Mouse (Mus musculus): Measurements from ENCODE around the gene Nhsl1. TPM values are rescaled to one million over a fixed set of nuclear protein-coding genes. Genes with fewer than 3 reads are reported as not detected.

Gene Nhsl1
- polyA plus RNA-seq, 1 experiment from 2014 or later = 8.6 TPM

GRCm38 (mm10) chr10:18510663-18511062 is 191.9 kb downstream of the Nhsl1 start:
- no peaks in the 10 kb centered on the region for H3K36me3 ChIP-seq (ENCODE audit: control insufficient read depth, insufficient read depth, low read length)
- no peaks in the 10 kb centered on the region for H3K27me3 ChIP-seq (ENCODE audit: control insufficient read depth, insufficient read depth, low read length)
- no peak for ATAC-seq (ENCODE audit: insufficient number of reproducible peaks, low FRiP score, low TSS enrichment, low read depth)
- 80% methylated on average over 3 of the region's 3 CpGs for WGBS
- no peak for DNase-seq (ENCODE audit: low spot score)
- H3K9me3 ChIP-seq (ENCODE audit: control insufficient read depth, low read length) = no peaks in the 10 kb centered on the region
- no peak overlapping the region for H3K9ac ChIP-seq (ENCODE audit: low read length)
- H3K4me3 ChIP-seq (ENCODE audit: low read depth, low read length) = no peak overlapping the region
- no peak overlapping the region for H3K4me2 ChIP-seq (ENCODE audit: low read depth, severe bottlenecking)
- no peak overlapping the region for H3K27ac ChIP-seq (replicated peaks; ENCODE audit: low read depth, low read length)
- H3K4me1 ChIP-seq (ENCODE audit: control insufficient read depth, insufficient read depth, low read length) = peaks cover 8% of the 10 kb centered on the region

GRCm38 (mm10) chr10:18511496-18511895 is 192.7 kb downstream of the Nhsl1 start:
- Histone ChIP-seq H3K36me3 (ENCODE audit: control insufficient read depth, insufficient read depth, low read length) (no peaks in the 10 kb centered on the region), H3K27me3 (ENCODE audit: control insufficient read depth, insufficient read depth, low read length) (no peaks in the 10 kb centered on the region), H3K9me3 (ENCODE audit: control insufficient read depth, low read length) (no peaks in the 10 kb centered on the region), H3K9ac (ENCODE audit: low read length) (no peak overlapping the region), H3K4me3 (ENCODE audit: low read depth, low read length) (no peak overlapping the region), H3K4me1 (ENCODE audit: control insufficient read depth, insufficient read depth, low read length) (0 out of 2 replicates have a peak, but pooled peaks cover 2% of the 10 kb centered on the region), H3K4me2 (ENCODE audit: low read depth, severe bottlenecking) (no peak overlapping the region), H3K27ac (replicated peaks; ENCODE audit: low read depth, low read length) (no peak overlapping the region)
- ATAC-seq (ENCODE audit: insufficient number of reproducible peaks, low FRiP score, low TSS enrichment, low read depth) = no peak
- WGBS = 81% methylated on average over 11 of the region's 11 CpGs
- no peak for DNase-seq (ENCODE audit: low spot score)

GRCm38 (mm10) chr10:18522556-18522955 is 203.8 kb downstream of the Nhsl1 start:
- no peak for ATAC-seq (ENCODE audit: insufficient number of reproducible peaks, low FRiP score, low TSS enrichment, low read depth)
- Histone ChIP-seq H3K4me1 (ENCODE audit: control insufficient read depth, insufficient read depth, low read length) (0 out of 2 replicates have a peak, but pooled peaks cover 3% of the 10 kb centered on the region), H3K9ac (ENCODE audit: low read length) (no peak overlapping the region), H3K9me3 (ENCODE audit: control insufficient read depth, low read length) (no peaks in the 10 kb centered on the region), H3K27me3 (ENCODE audit: control insufficient read depth, insufficient read depth, low read length) (no peaks in the 10 kb centered on the region), H3K4me2 (ENCODE audit: low read depth, severe bottlenecking) (no peak overlapping the region), H3K27ac (replicated peaks; ENCODE audit: low read depth, low read length) (no peak overlapping the region), H3K36me3 (ENCODE audit: control insufficient read depth, insufficient read depth, low read length) (peaks cover 4% of the 10 kb centered on the region; the same call in 1 of the 2 replicates), H3K4me3 (ENCODE audit: low read depth, low read length) (no peak overlapping the region)
- 85% methylated on average over 2 of the region's 2 CpGs for WGBS
- DNase-seq (ENCODE audit: low spot score) = no peak

GRCm38 (mm10) chr10:18525311-18525710 is 206.5 kb downstream of the Nhsl1 start:
- peaks cover 4% of the 10 kb centered on the region; the same call in 1 of the 2 replicates for H3K36me3 ChIP-seq (ENCODE audit: control insufficient read depth, insufficient read depth, low read length)
- H3K27me3 ChIP-seq (ENCODE audit: control insufficient read depth, insufficient read depth, low read length) = no peaks in the 10 kb centered on the region
- H3K9ac ChIP-seq (ENCODE audit: low read length) = no peak overlapping the region
- no peak for DNase-seq (ENCODE audit: low spot score)
- no peak overlapping the region for H3K4me3 ChIP-seq (ENCODE audit: low read depth, low read length)
- H3K9me3 ChIP-seq (ENCODE audit: control insufficient read depth, low read length) = no peaks in the 10 kb centered on the region
- H3K27ac ChIP-seq (replicated peaks; ENCODE audit: low read depth, low read length) = no peak overlapping the region
- WGBS = 82% methylated on average over 15 of the region's 15 CpGs
- ATAC-seq (ENCODE audit: insufficient number of reproducible peaks, low FRiP score, low TSS enrichment, low read depth) = no peak
- H3K4me1 ChIP-seq (ENCODE audit: control insufficient read depth, insufficient read depth, low read length) = 0 out of 2 replicates have a peak, but pooled peaks cover 3% of the 10 kb centered on the region
- no peak overlapping the region for H3K4me2 ChIP-seq (ENCODE audit: low read depth, severe bottlenecking)

GRCm38 (mm10) chr10:18525726-18526125 is 206.9 kb downstream of the Nhsl1 start:
- Histone ChIP-seq H3K4me1 (ENCODE audit: control insufficient read depth, insufficient read depth, low read length) (0 out of 2 replicates have a peak, but pooled peaks cover 3% of the 10 kb centered on the region), H3K4me3 (ENCODE audit: low read depth, low read length) (no peak overlapping the region), H3K36me3 (ENCODE audit: control insufficient read depth, insufficient read depth, low read length) (peaks cover 4% of the 10 kb centered on the region; the same call in 1 of the 2 replicates), H3K27ac (replicated peaks; ENCODE audit: low read depth, low read length) (no peak overlapping the region), H3K4me2 (ENCODE audit: low read depth, severe bottlenecking) (no peak overlapping the region), H3K9ac (ENCODE audit: low read length) (no peak overlapping the region), H3K9me3 (ENCODE audit: control insufficient read depth, low read length) (no peaks in the 10 kb centered on the region), H3K27me3 (ENCODE audit: control insufficient read depth, insufficient read depth, low read length) (no peaks in the 10 kb centered on the region)
- DNase-seq (ENCODE audit: low spot score) (no peak), ATAC-seq (ENCODE audit: insufficient number of reproducible peaks, low FRiP score, low TSS enrichment, low read depth) (no peak)
- WGBS = 62% methylated on average over 9 of the region's 9 CpGs

- H3K27me3 ChIP-seq (ENCODE audit: control insufficient read depth, insufficient read depth, low read length) = no peaks in the 10 kb centered on the region
- DNase-seq (ENCODE audit: low spot score) (no peak), ATAC-seq (ENCODE audit: insufficient number of reproducible peaks, low FRiP score, low TSS enrichment, low read depth) (no peak; the same call in 1 of the 2 replicates)
- no peaks in the 10 kb centered on the region for H3K9me3 ChIP-seq (ENCODE audit: control insufficient read depth, low read length)
- WGBS = 86% methylated on average over 22 of the region's 22 CpGs
- H3K36me3 ChIP-seq (ENCODE audit: control insufficient read depth, insufficient read depth, low read length) = peaks cover 4% of the 10 kb centered on the region; the same call in 1 of the 2 replicates
- 0 out of 2 replicates have a peak, but pooled peaks cover 3% of the 10 kb centered on the region for H3K4me1 ChIP-seq (ENCODE audit: control insufficient read depth, insufficient read depth, low read length)
- H3K4me2 ChIP-seq (ENCODE audit: low read depth, severe bottlenecking) = no peak overlapping the region
- H3K4me3 ChIP-seq (ENCODE audit: low read depth, low read length) = no peak overlapping the region
- no peak overlapping the region for H3K27ac ChIP-seq (replicated peaks; ENCODE audit: low read depth, low read length)
- no peak overlapping the region for H3K9ac ChIP-seq (ENCODE audit: low read length)
Observed at GRCm38 (mm10) chr10:18526184-18526850, 207.5 kb downstream of the Nhsl1 start.

GRCm38 (mm10) chr10:18526851-18527675 is 208.3 kb downstream of the Nhsl1 start:
- no peak for DNase-seq (ENCODE audit: low spot score)
- no peak overlapping the region for H3K4me3 ChIP-seq (ENCODE audit: low read depth, low read length)
- no peaks in the 10 kb centered on the region for H3K9me3 ChIP-seq (ENCODE audit: control insufficient read depth, low read length)
- WGBS = 74% methylated on average over 20 of the region's 20 CpGs
- no peak for ATAC-seq (ENCODE audit: insufficient number of reproducible peaks, low FRiP score, low TSS enrichment, low read depth)
- no peak overlapping the region for H3K4me2 ChIP-seq (ENCODE audit: low read depth, severe bottlenecking)
- H3K4me1 ChIP-seq (ENCODE audit: control insufficient read depth, insufficient read depth, low read length) = 0 out of 2 replicates have a peak, but pooled peaks cover 3% of the 10 kb centered on the region
- H3K27ac ChIP-seq (replicated peaks; ENCODE audit: low read depth, low read length) = no peak overlapping the region
- H3K36me3 ChIP-seq (ENCODE audit: control insufficient read depth, insufficient read depth, low read length) = peaks cover 4% of the 10 kb centered on the region; the same call in 1 of the 2 replicates
- no peak overlapping the region for H3K9ac ChIP-seq (ENCODE audit: low read length)
- H3K27me3 ChIP-seq (ENCODE audit: control insufficient read depth, insufficient read depth, low read length) = no peaks in the 10 kb centered on the region

- no peak for DNase-seq (ENCODE audit: low spot score)
- Histone ChIP-seq H3K27me3 (ENCODE audit: control insufficient read depth, insufficient read depth, low read length) (no peaks in the 10 kb centered on the region), H3K9me3 (ENCODE audit: control insufficient read depth, low read length) (no peaks in the 10 kb centered on the region), H3K36me3 (ENCODE audit: control insufficient read depth, insufficient read depth, low read length) (peaks cover 4% of the 10 kb centered on the region; the same call in 1 of the 2 replicates), H3K9ac (ENCODE audit: low read length) (no peak overlapping the region), H3K4me1 (ENCODE audit: control insufficient read depth, insufficient read depth, low read length) (0 out of 2 replicates have a peak, but pooled peaks cover 3% of the 10 kb centered on the region), H3K4me3 (ENCODE audit: low read depth, low read length) (no peak overlapping the region), H3K27ac (replicated peaks; ENCODE audit: low read depth, low read length) (no peak overlapping the region), H3K4me2 (ENCODE audit: low read depth, severe bottlenecking) (no peak overlapping the region)
- ATAC-seq (ENCODE audit: insufficient number of reproducible peaks, low FRiP score, low TSS enrichment, low read depth) = no peak
- 72% methylated on average over 7 of the region's 7 CpGs for WGBS
Observed at GRCm38 (mm10) chr10:18527766-18528165, 209.0 kb downstream of the Nhsl1 start.

Data from limb, embryonic 11.5 days (tissue).